Mouse (Mus musculus) hindbrain, embryonic 13.5 days (tissue): ENCODE measurements around the gene Spata2l. TPM values are rescaled to one million over a fixed set of nuclear protein-coding genes. Genes with fewer than 3 reads are reported as not detected.

Experiments
- ATAC-seq: fragments of 200-750 bp; cut with Nextera tagmentation; 2 replicates; pipeline ENCODE4 v1.8.0; 2017; ENCODE audit warnings: moderate TSS enrichment; ENCODE audit not compliant: low FRiP score
- H3K27ac ChIP-seq: fragments of 300-500 bp; sonication (generic); 2 replicates; pipeline ENCODE4 v1.5.1; 2015; ENCODE audit warnings: inconsistent platforms, mild to moderate bottlenecking, moderate library complexity
- H3K27me3 ChIP-seq: fragments of 300-500 bp; sonication (generic); 2 replicates; pipeline ENCODE4 v1.6.1; 2015; ENCODE audit warnings: mild to moderate bottlenecking, inconsistent platforms
- H3K36me3 ChIP-seq: fragments of 300-500 bp; sonication (generic); 2 replicates; pipeline ENCODE4 v1.6.1; 2015; ENCODE audit warnings: mild to moderate bottlenecking, inconsistent platforms
- H3K4me1 ChIP-seq: fragments of 300-500 bp; sonication (generic); replicated peaks from 2 replicates; pipeline ENCODE4 v1.6.1; 2015; ENCODE audit warnings: inconsistent platforms
- H3K4me2 ChIP-seq: fragments of 300-500 bp; sonication (generic); 2 replicates; pipeline ENCODE4 v1.6.1; 2015; ENCODE audit warnings: inconsistent platforms, mild to moderate bottlenecking, moderate library complexity
- H3K4me3 ChIP-seq: fragments of 300-500 bp; sonication (generic); 2 replicates; pipeline ENCODE4 v1.5.1; 2015; ENCODE audit warnings: mild to moderate bottlenecking, inconsistent platforms
- H3K9ac ChIP-seq: fragments of 300-500 bp; sonication (generic); 2 replicates; pipeline ENCODE4 v1.6.1; 2015; ENCODE audit warnings: mild to moderate bottlenecking, inconsistent platforms
- H3K9me3 ChIP-seq: fragments of 300-500 bp; sonication (generic); 2 replicates; pipeline ENCODE4 v1.6.1; 2016; ENCODE audit warnings: inconsistent platforms
- WGBS: fragments of 180-500 bp; shearing (Covaris S2); methylation state at CpG from one replicate; pipeline ENCODE4 v1.1.7; 2015; 5-methylcytosine and 5-hydroxymethylcytosine counted together
- polyA plus RNA-seq: library from polyadenylated mRNA; unstranded; fragments of >200 nt; fragmentation: Nextera tagmentation; extraction: Ambion mirVana; gene quantifications from 2 replicates; pipeline ENCODE4 v1.2.1, GENCODE M21; 2015

Gene Spata2l
- polyA plus RNA-seq, 1 experiment from 2014 or later = 4.1 TPM

GRCm38 (mm10) chr8:123185566-123186409 lies 50.2 kb downstream of the Spata2l start, which contains the start of gene Dpep1:
TSS of gene Dpep1 (plus strand) at chr8:123186242.
- H3K9ac ChIP-seq = no peak within 1 kb of the TSS
- no peaks in the 10 kb centered on the region; the same call in 1 of the 2 replicates for H3K4me1 ChIP-seq
- no peak within 1 kb of the TSS for H3K27ac ChIP-seq
- no peak within 1 kb of the TSS for H3K4me3 ChIP-seq
- no peaks in the 10 kb centered on the region for H3K9me3 ChIP-seq
- 47% methylated on average over 19 of the region's 19 CpGs for WGBS
- no peak within 1 kb of the TSS for H3K4me2 ChIP-seq
- no peaks in the 10 kb centered on the region for H3K27me3 ChIP-seq
- no peaks in the 10 kb centered on the region for H3K36me3 ChIP-seq
- no peak for ATAC-seq

GRCm38 (mm10) chr8:123181391-123181790 lies 54.6 kb downstream of the Spata2l start:
- Histone ChIP-seq H3K4me1 (no peaks in the 10 kb centered on the region), H3K27ac (no peak overlapping the region), H3K4me3 (no peak overlapping the region), H3K9ac (no peak overlapping the region), H3K4me2 (no peak overlapping the region), H3K27me3 (no peaks in the 10 kb centered on the region), H3K9me3 (no peaks in the 10 kb centered on the region), H3K36me3 (no peaks in the 10 kb centered on the region)
- ATAC-seq = no peak
- WGBS = 66% methylated on average over 3 of the region's 3 CpGs

Other genes with a start within 250 kb of the Spata2l start
- 29.9 and 30.7 TPM in 2 replicates for gene Ankrd11, start 194.0 kb downstream of the Spata2l start, polyA plus RNA-seq
- 45.9 and 48.7 TPM in 2 replicates for gene Spg7, start 173.3 kb downstream of the Spata2l start, polyA plus RNA-seq
- gene Rpl13, start 133.9 kb downstream of the Spata2l start, polyA plus RNA-seq = 766 and 789 TPM in 2 replicates
- 0.53 and 0.87 TPM in 2 replicates for gene Cpne7, start 118.9 kb downstream of the Spata2l start, polyA plus RNA-seq
- gene Sult5a1, start 77.9 kb downstream of the Spata2l start, polyA plus RNA-seq = 1.5 and 2.2 TPM in 2 replicates
- gene Dpep1, start 50.0 kb downstream of the Spata2l start, polyA plus RNA-seq = 0.35 TPM in 1 of 2 replicates, not detected in the other
- 202 and 209 TPM in 2 replicates for gene Chmp1a, start 23.5 kb downstream of the Spata2l start, polyA plus RNA-seq
- gene Spata33, start 23.4 kb downstream of the Spata2l start, polyA plus RNA-seq = 7.8 and 8.4 TPM in 2 replicates
- gene Cdk10, start 11.4 kb downstream of the Spata2l start, polyA plus RNA-seq = 44.0 and 46.9 TPM in 2 replicates
- 24.3 and 26.0 TPM in 2 replicates for gene Zfp276, start 18.0 kb upstream of the Spata2l start, polyA plus RNA-seq
- gene Vps9d1, start 18.1 kb upstream of the Spata2l start, polyA plus RNA-seq = 51.1 and 52.9 TPM in 2 replicates
- 7.8 and 11.1 TPM in 2 replicates for gene Fanca, start 82.3 kb upstream of the Spata2l start, polyA plus RNA-seq
- 39.1 and 39.6 TPM in 2 replicates for gene Spire2, start 96.5 kb upstream of the Spata2l start, polyA plus RNA-seq
- 273 and 284 TPM in 2 replicates for gene Tcf25, start 137.5 kb upstream of the Spata2l start, polyA plus RNA-seq
- 0.17 TPM in 2 replicates for gene Mc1r, start 170.9 kb upstream of the Spata2l start, polyA plus RNA-seq
- gene Tubb3, start 175.2 kb upstream of the Spata2l start, polyA plus RNA-seq = 1,817 and 1,895 TPM in 2 replicates
- 42.2 and 44.3 TPM in 2 replicates for gene Def8, start 187.3 kb upstream of the Spata2l start, polyA plus RNA-seq
- 57.8 and 62.4 TPM in 2 replicates for gene Afg3l1, start 241.7 kb upstream of the Spata2l start, polyA plus RNA-seq